Mouse (Mus musculus) brown adipose tissue, adult 24 weeks (tissue): ENCODE measurements around the gene Abhd16b. TPM values are rescaled to one million over a fixed set of nuclear protein-coding genes. Genes with fewer than 3 reads are reported as not detected.

Source experiments
- polyA plus RNA-seq: library from polyadenylated mRNA; stranded (reverse); fragments of >200 nt; gene quantifications from 2 replicates; pipeline ENCODE4 v1.2.4, GENCODE M21; 2012; ENCODE audit not compliant: missing spikeins, insufficient read depth, insufficient read length

The Abhd16b gene
- polyA plus RNA-seq, 1 experiment = not detected

Other genes with a start within 250 kb of the Abhd16b start
- gene Gmeb2, start 205.2 kb upstream of the Abhd16b start, polyA plus RNA-seq = 3.8 and 4.7 TPM in 2 replicates
- gene Stmn3, start 178.7 kb upstream of the Abhd16b start, polyA plus RNA-seq = not detected in 2 replicates
- gene Rtel1, start 173.5 kb upstream of the Abhd16b start, polyA plus RNA-seq = 7.2 and 15.6 TPM in 2 replicates
- 12.4 TPM in 2 replicates for gene Zgpat, start 128.3 kb upstream of the Abhd16b start, polyA plus RNA-seq
- 40.7 and 53.9 TPM in 2 replicates for gene Arfrp1, start 127.8 kb upstream of the Abhd16b start, polyA plus RNA-seq
- gene Lime1, start 113.1 kb upstream of the Abhd16b start, polyA plus RNA-seq = 3.0 and 6.1 TPM in 2 replicates
- gene Zbtb46, start 33.8 kb upstream of the Abhd16b start, polyA plus RNA-seq = 5.5 and 6.6 TPM in 2 replicates
- gene Tpd52l2, start 3.9 kb downstream of the Abhd16b start, polyA plus RNA-seq = 88.5 and 109 TPM in 2 replicates
- gene Dnajc5, start 27.3 kb downstream of the Abhd16b start, polyA plus RNA-seq = 30.8 and 38.6 TPM in 2 replicates
- gene Uckl1, start 91.7 kb downstream of the Abhd16b start, polyA plus RNA-seq = 26.8 and 26.9 TPM in 2 replicates
- gene Prpf6, start 98.7 kb downstream of the Abhd16b start, polyA plus RNA-seq = 23.2 and 23.7 TPM in 2 replicates
- gene Zfp512b, start 99.6 kb downstream of the Abhd16b start, polyA plus RNA-seq = 5.1 TPM in 2 replicates
- gene Samd10, start 106.0 kb downstream of the Abhd16b start, polyA plus RNA-seq = 0.63 and 1.6 TPM in 2 replicates
- gene Gm29797, start 163.8 kb downstream of the Abhd16b start, polyA plus RNA-seq = not detected in 2 replicates
- 12.8 and 22.2 TPM in 2 replicates for gene Sox18, start 178.4 kb downstream of the Abhd16b start, polyA plus RNA-seq
- gene Tcea2, start 187.1 kb downstream of the Abhd16b start, polyA plus RNA-seq = 3.2 and 3.4 TPM in 2 replicates
- gene Rgs19, start 200.8 kb downstream of the Abhd16b start, polyA plus RNA-seq = 27.0 and 27.9 TPM in 2 replicates
- not detected in 2 replicates for gene Lkaaear1, start 205.2 kb downstream of the Abhd16b start, polyA plus RNA-seq
- gene Oprl1, start 221.8 kb downstream of the Abhd16b start, polyA plus RNA-seq = not detected in 2 replicates